8 mouse cellular contexts compared by ENCODE assay signal in the genomic region with DNA sequence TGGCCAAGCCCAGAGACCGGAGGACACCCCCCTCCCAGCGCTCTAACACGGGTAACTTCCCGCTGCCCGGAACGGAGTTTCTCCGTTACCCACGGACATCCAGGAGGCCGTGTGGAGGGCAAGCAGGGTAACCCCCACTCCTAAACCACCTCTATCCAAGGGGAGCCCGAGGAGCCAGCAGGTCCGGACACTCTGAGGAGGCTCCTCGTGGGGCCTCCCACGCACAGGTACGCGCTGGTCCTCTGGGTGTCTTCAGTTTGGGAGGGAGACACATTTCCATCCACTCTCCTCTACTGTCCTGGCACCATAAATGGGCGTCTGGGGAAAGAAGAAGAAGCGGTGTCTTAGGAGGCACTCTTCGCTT.
A peak's percentile ranks its signal among the peaks of the same experiment; 100 is the strongest.
DNase-seq lines count a peak whose midpoint lies in the region; ATAC-seq lines count a peak whose summit lies in the region.

No protein-coding gene starts in this region.

- peaks cover 38% of the 10 kb centered on the region for H3K27me3 ChIP-seq in heart, embryonic 11.5 days (ENCODE audit: control insufficient read depth, insufficient read depth, low read length)
- 0 out of 2 replicates have a peak, but pooled peaks cover 4% of the 10 kb centered on the region for H3K27me3 ChIP-seq in hindbrain, embryonic 14.5 days (ENCODE audit: control insufficient read depth, insufficient read depth, low read length)
- H3K27me3 ChIP-seq in midbrain, embryonic 13.5 days, result peaks cover 29% of the 10 kb centered on the region

- no peak for ATAC-seq in heart, embryonic 11.5 days (replicated peaks; ENCODE audit: insufficient number of reproducible peaks, low FRiP score, low TSS enrichment)
- ATAC-seq in hindbrain, embryonic 14.5 days (ENCODE audit: low FRiP score), result peak; percentile 35
- peak; percentile 71 for ATAC-seq in midbrain, embryonic 13.5 days

- no peak overlapping the region for H3K9ac ChIP-seq in heart, embryonic 11.5 days (ENCODE audit: low read depth, low read length)
- H3K9ac ChIP-seq in hindbrain, embryonic 14.5 days, result peak overlapping the region; percentile 88
- H3K9ac ChIP-seq in midbrain, embryonic 13.5 days (replicated peaks), result peak overlapping the region; percentile 74

- WGBS in heart, embryonic 11.5 days (ENCODE audit: insufficient replicate concordance), result 5% methylated on average over 18 of the region's 18 CpGs
- WGBS in hindbrain, embryonic 14.5 days, result 5% methylated on average over 16 of the region's 18 CpGs
- WGBS in midbrain, embryonic 13.5 days, result 6% methylated on average over 18 of the region's 18 CpGs

- H3K9me3 ChIP-seq in heart, embryonic 11.5 days (replicated peaks; ENCODE audit: control insufficient read depth, low read length), result no peaks in the 10 kb centered on the region
- no peaks in the 10 kb centered on the region for H3K9me3 ChIP-seq in hindbrain, embryonic 14.5 days (ENCODE audit: control insufficient read depth, low read length)
- H3K9me3 ChIP-seq in midbrain, embryonic 13.5 days, result no peaks in the 10 kb centered on the region

- peak overlapping the region; percentile 53 for H3K4me3 ChIP-seq in heart, embryonic 11.5 days (ENCODE audit: low read depth, low read length)
- peak overlapping the region; percentile 43 for H3K4me3 ChIP-seq in hindbrain, embryonic 14.5 days (replicated peaks; ENCODE audit: low read length)
- H3K4me3 ChIP-seq in midbrain, embryonic 13.5 days (replicated peaks), result peak overlapping the region; percentile 55

- H3K4me1 ChIP-seq in heart, embryonic 11.5 days (ENCODE audit: control insufficient read depth, insufficient read depth, low read length), result peaks cover 3% of the 10 kb centered on the region; the same call in 1 of the 2 replicates
- H3K4me1 ChIP-seq in hindbrain, embryonic 14.5 days (replicated peaks; ENCODE audit: control insufficient read depth, insufficient read depth, low read length), result peaks cover 8% of the 10 kb centered on the region; the same call in 1 of the 2 replicates
- H3K4me1 ChIP-seq in midbrain, embryonic 13.5 days (replicated peaks), result peaks cover 21% of the 10 kb centered on the region

- no peak overlapping the region for H3K27ac ChIP-seq in heart, embryonic 11.5 days (ENCODE audit: low read depth, low read length)
- H3K27ac ChIP-seq in hindbrain, embryonic 14.5 days, result peak overlapping the region; percentile 85
- 0 out of 2 replicates have a peak overlapping the region, but pooled peaks have one; percentile 39 for H3K27ac ChIP-seq in midbrain, embryonic 13.5 days

- H3K36me3 ChIP-seq in heart, embryonic 11.5 days (ENCODE audit: control insufficient read depth, insufficient read depth, low read length), result no peaks in the 10 kb centered on the region
- no peaks in the 10 kb centered on the region for H3K36me3 ChIP-seq in hindbrain, embryonic 14.5 days (replicated peaks; ENCODE audit: control insufficient read depth, insufficient read depth)
- H3K36me3 ChIP-seq in midbrain, embryonic 13.5 days, result no peaks in the 10 kb centered on the region

- DNase-seq in heart, adult 18-20 months, result no peak
- DNase-seq in brain, adult 2 months (ENCODE audit: low read depth, low spot score), result peak; percentile 54
- DNase-seq in hindbrain, embryonic 14.5 days (ENCODE audit: low spot score), result no peak
- no peak for DNase-seq in layer of hippocampus, postnatal 14 days (ENCODE audit: low spot score in 2 of 2)
- DNase-seq in T-cell, adult 2 months (ENCODE audit: low spot score), result no peak
- DNase-seq in ovary, adult 18-20 months (ENCODE audit: low spot score), result no peak

- H3K4me2 ChIP-seq in heart, embryonic 11.5 days, result peak overlapping the region; percentile 85
- H3K4me2 ChIP-seq in hindbrain, embryonic 14.5 days (replicated peaks), result peak overlapping the region; percentile 94
- peak overlapping the region; percentile 93 for H3K4me2 ChIP-seq in midbrain, embryonic 13.5 days (replicated peaks)
